Mouse (Mus musculus) heart, embryonic 10.5 days (tissue): ENCODE measurements around the gene Crybb1. TPM values are rescaled to one million over a fixed set of nuclear protein-coding genes. Genes with fewer than 3 reads are reported as not detected.
A peak's percentile ranks its signal among the peaks of the same experiment; 100 is the strongest.

Experiments used
- DNase-seq: peaks from one replicate; pipeline ENCODE4 v3.0.0-alpha.2; 2017; ENCODE audit warnings: low spot score
- H3K27ac ChIP-seq: fragments of 300-500 bp; sonication (generic); 2 replicates; pipeline ENCODE4 v1.5.1; 2016; ENCODE audit warnings: mild to moderate bottlenecking
- H3K27me3 ChIP-seq: fragments of 300-500 bp; sonication (generic); 2 replicates; pipeline ENCODE4 v1.6.1; 2016; ENCODE audit warnings: mild to moderate bottlenecking; ENCODE audit not compliant: poor library complexity, insufficient read depth, severe bottlenecking
- H3K36me3 ChIP-seq: fragments of 300-500 bp; sonication (generic); 2 replicates; pipeline ENCODE4 v1.6.1; 2016; ENCODE audit warnings: mild to moderate bottlenecking, moderate library complexity
- H3K4me1 ChIP-seq: fragments of 300-500 bp; sonication (generic); 2 replicates; pipeline ENCODE4 v1.6.1; 2016; ENCODE audit warnings: mild to moderate bottlenecking
- H3K4me3 ChIP-seq: fragments of 300-500 bp; sonication (generic); 2 replicates; pipeline ENCODE4 v1.5.1; 2016; ENCODE audit warnings: mild to moderate bottlenecking, moderate library complexity
- H3K9me3 ChIP-seq: fragments of 300-500 bp; sonication (generic); 2 replicates; pipeline ENCODE4 v1.6.1; 2016; ENCODE audit warnings: mild to moderate bottlenecking, moderate library complexity
- WGBS: fragments of 180-500 bp; shearing (Covaris S2); methylation state at CpG from one replicate; pipeline ENCODE4 v1.1.7; 2016; 5-methylcytosine and 5-hydroxymethylcytosine counted together
- polyA plus RNA-seq: library from polyadenylated mRNA; unstranded; fragments of >200 nt; fragmentation: Nextera tagmentation; extraction: Ambion mirVana; gene quantifications from 2 replicates; pipeline ENCODE4 v1.2.1, GENCODE M21; 2016

Gene Crybb1
- polyA plus RNA-seq, 1 experiment from 2014 or later = not detected

- no peak overlapping the region for H3K4me3 ChIP-seq
- DNase-seq = no peak
- H3K4me1 ChIP-seq = peaks cover 9% of the 10 kb centered on the region
- H3K9me3 ChIP-seq = no peaks in the 10 kb centered on the region
- no peak overlapping the region for H3K27ac ChIP-seq
- WGBS = 76% methylated on average over 3 of the region's 3 CpGs
- peaks cover 69% of the 10 kb centered on the region for H3K27me3 ChIP-seq
- no peaks in the 10 kb centered on the region for H3K36me3 ChIP-seq
Measured at GRCm38 (mm10) chr5:112257896-112258295, 2.3 kb downstream of the Crybb1 start.

GRCm38 (mm10) chr5:112259862-112260650, 4.4 kb downstream of the Crybb1 start:
- no peak overlapping the region for H3K27ac ChIP-seq
- no peaks in the 10 kb centered on the region for H3K9me3 ChIP-seq
- H3K4me3 ChIP-seq = no peak overlapping the region
- 82% methylated on average over 16 of the region's 16 CpGs for WGBS
- DNase-seq = no peak
- no peaks in the 10 kb centered on the region for H3K4me1 ChIP-seq
- no peaks in the 10 kb centered on the region for H3K36me3 ChIP-seq
- peaks cover 57% of the 10 kb centered on the region for H3K27me3 ChIP-seq

GRCm38 (mm10) chr5:112260818-112261217, 5.2 kb downstream of the Crybb1 start:
- WGBS = 72% methylated on average over 3 of the region's 3 CpGs
- no peak for DNase-seq
- Histone ChIP-seq H3K27me3 (peaks cover 56% of the 10 kb centered on the region), H3K9me3 (no peaks in the 10 kb centered on the region), H3K4me1 (peaks cover 7% of the 10 kb centered on the region), H3K4me3 (no peak overlapping the region), H3K27ac (no peak overlapping the region), H3K36me3 (no peaks in the 10 kb centered on the region)

- Histone ChIP-seq H3K4me3 (no peak overlapping the region), H3K27me3 (peaks cover 62% of the 10 kb centered on the region), H3K4me1 (peaks cover 11% of the 10 kb centered on the region), H3K36me3 (no peaks in the 10 kb centered on the region), H3K27ac (no peak overlapping the region), H3K9me3 (no peaks in the 10 kb centered on the region)
- WGBS = 82% methylated on average over 7 of the region's 7 CpGs
- no peak for DNase-seq
Measured at GRCm38 (mm10) chr5:112264099-112264498, 8.5 kb downstream of the Crybb1 start.

- WGBS = 81% methylated on average over 5 of the region's 5 CpGs
- H3K4me1 ChIP-seq = peaks cover 14% of the 10 kb centered on the region
- H3K9me3 ChIP-seq = no peaks in the 10 kb centered on the region
- peaks cover 70% of the 10 kb centered on the region for H3K27me3 ChIP-seq
- H3K36me3 ChIP-seq = no peaks in the 10 kb centered on the region
- no peak for DNase-seq
- no peak overlapping the region for H3K27ac ChIP-seq
- H3K4me3 ChIP-seq = no peak overlapping the region
Measured at GRCm38 (mm10) chr5:112265110-112265509, 9.5 kb downstream of the Crybb1 start.

- 6% methylated on average over 10 of the region's 10 CpGs for WGBS
- Histone ChIP-seq H3K36me3 (no peaks in the 10 kb centered on the region), H3K9me3 (no peaks in the 10 kb centered on the region), H3K4me3 (peak overlapping the region; percentile 20; the same call in 1 of the 2 replicates), H3K4me1 (peaks cover 14% of the 10 kb centered on the region), H3K27ac (no peak overlapping the region), H3K27me3 (peaks cover 70% of the 10 kb centered on the region)
- no peak for DNase-seq
Measured at GRCm38 (mm10) chr5:112265515-112265914, 9.9 kb downstream of the Crybb1 start.

- 59% methylated on average over 9 of the region's 9 CpGs for WGBS
- Histone ChIP-seq H3K9me3 (no peaks in the 10 kb centered on the region), H3K4me1 (peaks cover 14% of the 10 kb centered on the region), H3K4me3 (peak overlapping the region; percentile 20; the same call in 1 of the 2 replicates), H3K27ac (no peak overlapping the region), H3K36me3 (no peaks in the 10 kb centered on the region), H3K27me3 (peaks cover 69% of the 10 kb centered on the region)
- no peak for DNase-seq
Measured at GRCm38 (mm10) chr5:112266011-112266777, 10.6 kb downstream of the Crybb1 start.

GRCm38 (mm10) chr5:112270764-112271541, 15.3 kb downstream of the Crybb1 start:
- no peaks in the 10 kb centered on the region for H3K9me3 ChIP-seq
- no peak for DNase-seq
- peak overlapping the region; percentile 16; the same call in 1 of the 2 replicates for H3K27ac ChIP-seq
- peaks cover 9% of the 10 kb centered on the region for H3K4me1 ChIP-seq
- no peaks in the 10 kb centered on the region for H3K36me3 ChIP-seq
- H3K4me3 ChIP-seq = no peak overlapping the region
- H3K27me3 ChIP-seq = peaks cover 54% of the 10 kb centered on the region
- 52% methylated on average over 24 of the region's 24 CpGs for WGBS

GRCm38 (mm10) chr5:112272934-112273333, 17.3 kb downstream of the Crybb1 start:
- Histone ChIP-seq H3K36me3 (no peaks in the 10 kb centered on the region), H3K9me3 (no peaks in the 10 kb centered on the region), H3K27me3 (peaks cover 36% of the 10 kb centered on the region), H3K4me3 (no peak overlapping the region), H3K4me1 (peaks cover 21% of the 10 kb centered on the region), H3K27ac (no peak overlapping the region)
- WGBS = 62% methylated on average over 2 of the region's 2 CpGs
- no peak for DNase-seq

GRCm38 (mm10) chr5:112273746-112274463, 18.3 kb downstream of the Crybb1 start:
- H3K4me1 ChIP-seq = peaks cover 29% of the 10 kb centered on the region
- no peak overlapping the region for H3K27ac ChIP-seq

GRCm38 (mm10) chr5:112275021-112275804, 19.6 kb downstream of the Crybb1 start:
- no peaks in the 10 kb centered on the region for H3K9me3 ChIP-seq
- H3K4me1 ChIP-seq = peaks cover 35% of the 10 kb centered on the region
- 71% methylated on average over 4 of the region's 4 CpGs for WGBS
- H3K27ac ChIP-seq = no peak overlapping the region
- H3K4me3 ChIP-seq = peak overlapping the region; percentile 85; the same call in 1 of the 2 replicates
- peaks cover 13% of the 10 kb centered on the region for H3K27me3 ChIP-seq
- no peaks in the 10 kb centered on the region for H3K36me3 ChIP-seq
- DNase-seq = no peak

More at GRCm38 (mm10) chr5:112273746-112274463, 18.3 kb downstream of the Crybb1 start:
- 43% methylated on average over 2 of the region's 2 CpGs for WGBS
- Histone ChIP-seq H3K4me3 (no peak overlapping the region), H3K36me3 (no peaks in the 10 kb centered on the region), H3K9me3 (no peaks in the 10 kb centered on the region), H3K27me3 (peaks cover 26% of the 10 kb centered on the region)
- no peak for DNase-seq
